Mouse (Mus musculus) bone marrow macrophage, adult 2 months (primary cell): ENCODE results near the gene Trat1. TPM values are rescaled to one million over a fixed set of nuclear protein-coding genes. Genes with fewer than 3 reads are reported as not detected.

Experiments used
- H3K27ac ChIP-seq: 2 replicates; pipeline ENCODE4 v1.5.1; 2012; ENCODE audit warnings: low read depth, low read length; ENCODE audit not compliant: insufficient read depth
- H3K4me1 ChIP-seq: 2 replicates; pipeline ENCODE4 v1.6.1; 2012; ENCODE audit warnings: low read length; ENCODE audit not compliant: control insufficient read depth, insufficient read depth
- H3K4me3 ChIP-seq: 2 replicates; pipeline ENCODE4 v1.5.1; 2012; ENCODE audit warnings: mild to moderate bottlenecking, low read length, moderate library complexity; ENCODE audit not compliant: insufficient read depth
- CTCF ChIP-seq: IDR thresholded peaks from 2 replicates; pipeline ENCODE4 v1.5.1; 2012; ENCODE audit warnings: low read depth, mild to moderate bottlenecking, low read length, moderate library complexity
- POLR2A ChIP-seq: IDR thresholded peaks from 2 replicates; pipeline ENCODE4 v1.6.1; 2012; ENCODE audit warnings: mild to moderate bottlenecking, low read depth, low read length, borderline replicate concordance
- polyA plus RNA-seq: library from polyadenylated mRNA; stranded (reverse); fragments of >200 nt; gene quantifications from 2 replicates; pipeline ENCODE4 v1.2.4, GENCODE M21; 2012; ENCODE audit not compliant: missing spikeins, insufficient read depth, insufficient read length

Trat1 gene
- not detected in 2 replicates for polyA plus RNA-seq

- Histone ChIP-seq H3K27ac (no peak within 1 kb of the TSS), H3K4me1 (no peaks in the 10 kb centered on the region), H3K4me3 (no peak within 1 kb of the TSS)
- TF ChIP-seq CTCF (no peak), POLR2A (no peak)
Measured at GRCm38 (mm10) chr16:48771971-48772445, at the start of gene Trat1. Gene Trat1 (minus strand): TSS chr16:48772021.

GRCm38 (mm10) chr16:48818524-48818923 is 46.7 kb upstream of the Trat1 start:
- Histone ChIP-seq H3K27ac (no peak overlapping the region), H3K4me3 (no peak overlapping the region), H3K4me1 (no peaks in the 10 kb centered on the region)
- TF ChIP-seq POLR2A (no peak), CTCF (no peak)

- Histone ChIP-seq H3K4me3 (no peak within 1 kb of the TSS), H3K27ac (no peak within 1 kb of the TSS), H3K4me1 (no peaks in the 10 kb centered on the region)
- TF ChIP-seq CTCF (no peak), POLR2A (no peak)
Measured at GRCm38 (mm10) chr16:48816695-48817094, 44.9 kb upstream of the Trat1 start, which contains the start of gene Retnlb. Gene Retnlb (plus strand): TSS chr16:48816856.

GRCm38 (mm10) chr16:48811881-48812436 is 40.1 kb upstream of the Trat1 start:
- Histone ChIP-seq H3K27ac (no peak overlapping the region), H3K4me3 (no peak overlapping the region), H3K4me1 (no peaks in the 10 kb centered on the region)
- TF ChIP-seq CTCF (no peak), POLR2A (no peak)

- Histone ChIP-seq H3K27ac (no peak overlapping the region), H3K4me3 (no peak overlapping the region), H3K4me1 (no peaks in the 10 kb centered on the region)
- no peak for TF ChIP-seq POLR2A
- no peak for TF ChIP-seq CTCF
Measured at GRCm38 (mm10) chr16:48809374-48809773, 37.6 kb upstream of the Trat1 start.

GRCm38 (mm10) chr16:48806521-48806920 is 34.7 kb upstream of the Trat1 start:
- no peak for TF ChIP-seq POLR2A
- Histone ChIP-seq H3K27ac (no peak overlapping the region), H3K4me3 (no peak overlapping the region), H3K4me1 (no peaks in the 10 kb centered on the region)

GRCm38 (mm10) chr16:48805412-48805811 is 33.6 kb upstream of the Trat1 start:
- Histone ChIP-seq H3K27ac (no peak overlapping the region), H3K4me3 (no peak overlapping the region), H3K4me1 (no peaks in the 10 kb centered on the region)
- no peak for TF ChIP-seq POLR2A
- TF ChIP-seq CTCF = no peak

GRCm38 (mm10) chr16:48800906-48801305 is 29.1 kb upstream of the Trat1 start:
- H3K4me3 ChIP-seq = no peak overlapping the region

GRCm38 (mm10) chr16:48799470-48799869 is 27.6 kb upstream of the Trat1 start:
- no peak for TF ChIP-seq CTCF
- TF ChIP-seq POLR2A = no peak
- H3K27ac ChIP-seq = no peak overlapping the region
- no peaks in the 10 kb centered on the region for H3K4me1 ChIP-seq
- no peak overlapping the region for H3K4me3 ChIP-seq

More at GRCm38 (mm10) chr16:48800906-48801305, 29.1 kb upstream of the Trat1 start:
- H3K27ac ChIP-seq = no peak overlapping the region
- TF ChIP-seq CTCF (no peak), POLR2A (no peak)
- no peaks in the 10 kb centered on the region for H3K4me1 ChIP-seq

- no peak overlapping the region for H3K27ac ChIP-seq
- no peaks in the 10 kb centered on the region for H3K4me1 ChIP-seq
- TF ChIP-seq POLR2A (no peak), CTCF (no peak)
- no peak overlapping the region for H3K4me3 ChIP-seq
Measured at GRCm38 (mm10) chr16:48798285-48798684, 26.5 kb upstream of the Trat1 start.
